Mouse (Mus musculus): ENCODE data around the gene Vps26b. TPM values are rescaled to one million over a fixed set of nuclear protein-coding genes. Genes with fewer than 3 reads are reported as not detected.

Gene Vps26b
- polyA plus RNA-seq (2015; fragmentation: Nextera tagmentation; extraction: Ambion mirVana), result 34.1 and 35.4 TPM in 2 replicates

DNA sequence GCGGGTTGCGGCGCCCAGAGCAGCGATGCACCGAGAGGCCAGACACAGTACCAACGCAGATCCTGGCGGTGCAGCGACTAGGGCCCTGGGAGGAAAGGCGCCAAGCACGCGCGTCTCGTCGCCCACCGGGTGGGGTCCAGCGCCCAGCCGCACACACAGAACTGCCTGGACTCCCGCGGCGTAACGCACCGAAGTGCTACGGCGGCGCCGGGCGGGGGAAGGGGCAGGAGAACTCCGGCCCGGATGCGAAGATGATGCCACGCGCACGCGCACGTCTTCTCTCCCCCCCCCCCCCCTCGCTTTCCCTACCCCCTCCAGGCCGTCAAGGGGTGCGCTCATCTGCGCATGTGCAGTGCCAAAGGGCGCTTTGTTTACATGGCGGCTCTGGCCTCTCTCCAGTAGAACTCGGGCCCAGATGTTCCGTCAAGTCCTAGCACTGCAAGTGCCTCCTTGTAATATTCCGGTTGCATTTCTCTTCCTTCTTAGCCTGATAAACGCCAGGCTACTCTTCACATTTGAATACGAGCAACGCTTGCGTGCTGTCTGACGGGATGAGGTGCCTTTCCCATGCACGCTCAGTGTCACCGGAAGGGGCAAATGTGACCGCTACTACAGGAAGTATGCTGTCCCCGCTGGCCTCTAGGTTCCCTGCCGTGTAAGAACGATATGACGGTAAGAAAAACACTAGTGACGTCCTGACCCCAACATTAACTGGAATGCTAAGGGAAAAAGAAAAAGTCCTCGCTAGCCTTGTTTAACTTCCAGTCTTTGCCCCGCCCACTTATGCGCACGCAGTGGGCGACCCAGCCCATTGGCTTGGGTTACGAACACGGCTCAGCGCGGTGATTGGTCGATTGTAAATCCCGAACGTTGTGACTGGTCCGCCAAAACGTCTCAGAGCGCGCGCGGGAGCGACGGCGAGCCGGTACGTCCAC, at the start of gene Vps26b, which contains the start of gene Ncapd3:
Vps26b (minus strand) TSS at position 238 of the 935 bp plus-strand sequence.
Ncapd3 (plus strand) TSS at position 348 of the 935 bp plus-strand sequence.
- peak within 1 kb of the TSS; percentile 80 for H3K4me2 ChIP-seq (replicated peaks; ENCODE audit: low read depth, low read length)
- H3K4me3 ChIP-seq (ENCODE audit: low read length), result peak within 1 kb of the TSS; percentile 70
- H3K27ac ChIP-seq (ENCODE audit: low read length), result peak within 1 kb of the TSS; percentile 86
- under 1% methylated on average over 69 of the region's 80 CpGs for WGBS
- peak; percentile 96 for ATAC-seq (ENCODE audit: low FRiP score, low TSS enrichment)
- no peaks in the 10 kb centered on the region for H3K27me3 ChIP-seq (ENCODE audit: insufficient read depth, low read length)
- peaks cover 34% of the 10 kb centered on the region for H3K4me1 ChIP-seq (ENCODE audit: insufficient read depth, low read length)
- no peaks in the 10 kb centered on the region for H3K9me3 ChIP-seq (ENCODE audit: low read length)
- H3K9ac ChIP-seq (replicated peaks; ENCODE audit: low read length), result peak within 1 kb of the TSS; percentile 87
- H3K36me3 ChIP-seq (ENCODE audit: insufficient read depth, low read length), result no peaks in the 10 kb centered on the region

DNA sequence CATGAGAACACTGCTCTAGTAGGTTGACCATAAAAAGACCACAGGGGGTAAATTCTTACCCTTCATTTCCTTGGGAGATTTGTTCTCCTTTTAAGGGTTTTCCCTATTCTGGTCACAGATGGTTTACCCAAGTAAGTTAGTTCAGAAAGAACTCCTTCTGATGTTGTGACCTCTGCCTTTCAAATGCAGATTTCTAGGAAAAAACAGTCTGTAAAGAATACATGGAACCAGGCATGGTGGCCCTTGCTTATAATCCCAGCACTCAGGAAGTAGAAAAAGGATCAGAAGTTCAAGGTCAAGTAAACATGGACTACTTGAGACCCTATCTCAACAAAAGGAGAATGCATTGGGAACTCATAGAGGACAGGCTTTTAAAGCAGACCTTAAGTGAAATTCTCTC, 45.9 kb upstream of the Vps26b start:
- peaks cover 47% of the 10 kb centered on the region for H3K36me3 ChIP-seq (ENCODE audit: insufficient read depth, low read length)
- H3K27ac ChIP-seq (ENCODE audit: low read length), result no peak overlapping the region
- no peak overlapping the region for H3K4me3 ChIP-seq (ENCODE audit: low read length)
- H3K9me3 ChIP-seq (ENCODE audit: low read length), result no peaks in the 10 kb centered on the region
- H3K9ac ChIP-seq (replicated peaks; ENCODE audit: low read length), result no peak overlapping the region
- ATAC-seq (ENCODE audit: low FRiP score, low TSS enrichment), result no peak
- no peaks in the 10 kb centered on the region for H3K27me3 ChIP-seq (ENCODE audit: insufficient read depth, low read length)
- no peak overlapping the region for H3K4me2 ChIP-seq (replicated peaks; ENCODE audit: low read depth, low read length)
- no peaks in the 10 kb centered on the region for H3K4me1 ChIP-seq (ENCODE audit: insufficient read depth, low read length)

DNA sequence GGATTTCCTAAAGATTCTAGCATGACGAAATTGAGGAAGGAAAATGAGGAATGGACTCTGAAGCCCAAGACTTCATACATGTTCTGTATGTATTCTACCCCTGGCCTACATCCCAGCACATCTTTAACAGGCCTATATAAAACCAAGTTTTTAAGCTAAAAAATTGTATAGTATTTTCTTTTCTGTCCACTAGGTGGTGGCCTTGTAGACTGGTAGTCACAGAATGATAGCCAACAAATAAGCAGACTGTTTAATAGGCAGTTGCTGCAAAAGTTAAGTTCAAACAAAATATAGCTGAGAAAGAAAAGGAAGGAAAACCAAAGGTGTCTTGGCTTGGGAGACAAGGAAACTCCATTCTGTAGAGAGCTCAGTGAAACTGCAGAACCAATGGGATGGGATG, 44.8 kb upstream of the Vps26b start:
- H3K4me1 ChIP-seq (ENCODE audit: insufficient read depth, low read length), result no peaks in the 10 kb centered on the region
- H3K36me3 ChIP-seq (ENCODE audit: insufficient read depth, low read length), result peaks cover 52% of the 10 kb centered on the region
- H3K9ac ChIP-seq (replicated peaks; ENCODE audit: low read length), result no peak overlapping the region
- H3K9me3 ChIP-seq (ENCODE audit: low read length), result no peaks in the 10 kb centered on the region
- H3K27me3 ChIP-seq (ENCODE audit: insufficient read depth, low read length), result no peaks in the 10 kb centered on the region
- WGBS, result 84% methylated on average over 1 of the region's 1 CpGs
- ATAC-seq (ENCODE audit: low FRiP score, low TSS enrichment), result no peak
- no peak overlapping the region for H3K4me3 ChIP-seq (ENCODE audit: low read length)
- no peak overlapping the region for H3K27ac ChIP-seq (ENCODE audit: low read length)
- no peak overlapping the region for H3K4me2 ChIP-seq (replicated peaks; ENCODE audit: low read depth, low read length)

DNA sequence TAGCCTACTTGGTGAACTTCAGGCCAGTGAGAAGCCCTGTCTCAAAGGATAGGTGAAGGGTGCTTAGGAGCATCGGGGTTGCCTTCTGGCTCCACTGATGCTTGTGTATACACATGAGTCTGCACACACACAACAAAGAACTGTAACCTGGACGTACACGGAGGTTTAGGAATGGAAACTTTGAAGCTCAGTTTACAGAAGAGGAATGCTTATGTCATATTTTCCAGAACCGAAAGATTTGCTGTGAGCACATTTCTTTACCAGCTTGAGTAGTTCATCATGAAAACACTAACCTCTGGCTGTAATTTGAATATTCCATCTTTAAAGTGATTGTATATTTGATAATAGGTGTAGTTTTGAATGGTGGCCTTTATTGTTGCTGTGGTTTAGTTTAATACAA, 41.0 kb upstream of the Vps26b start:
- Histone ChIP-seq H3K9me3 (ENCODE audit: low read length) (no peaks in the 10 kb centered on the region), H3K27me3 (ENCODE audit: insufficient read depth, low read length) (no peaks in the 10 kb centered on the region), H3K4me1 (ENCODE audit: insufficient read depth, low read length) (no peaks in the 10 kb centered on the region), H3K4me3 (ENCODE audit: low read length) (no peak overlapping the region), H3K27ac (ENCODE audit: low read length) (no peak overlapping the region), H3K36me3 (ENCODE audit: insufficient read depth, low read length) (peaks cover 61% of the 10 kb centered on the region), H3K4me2 (replicated peaks; ENCODE audit: low read depth, low read length) (no peak overlapping the region), H3K9ac (replicated peaks; ENCODE audit: low read length) (no peak overlapping the region)
- WGBS, result 89% methylated on average over 4 of the region's 4 CpGs
- no peak for ATAC-seq (ENCODE audit: low FRiP score, low TSS enrichment)

DNA sequence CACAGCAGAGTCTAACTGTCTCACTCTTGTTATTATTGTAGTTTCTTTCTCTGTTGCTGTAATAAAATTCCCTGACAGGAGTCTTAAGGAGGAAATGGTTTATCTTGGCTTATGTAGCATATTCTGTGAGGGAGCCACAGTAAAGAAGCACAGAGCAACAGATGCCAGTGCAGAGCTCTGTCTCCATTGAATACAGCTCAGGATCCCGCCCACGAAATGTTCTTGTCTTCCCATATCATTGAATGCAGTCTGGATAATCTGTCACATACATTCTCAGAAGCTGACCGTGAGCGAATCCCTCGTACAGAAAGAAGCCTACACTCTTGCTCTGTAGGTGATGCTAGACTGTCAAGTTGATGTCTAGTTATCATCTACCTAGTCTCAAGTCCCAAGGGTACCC, 28.5 kb upstream of the Vps26b start:
- Histone ChIP-seq H3K27ac (ENCODE audit: low read length) (no peak overlapping the region), H3K27me3 (ENCODE audit: insufficient read depth, low read length) (no peaks in the 10 kb centered on the region), H3K9ac (replicated peaks; ENCODE audit: low read length) (no peak overlapping the region), H3K36me3 (ENCODE audit: insufficient read depth, low read length) (peaks cover 77% of the 10 kb centered on the region), H3K4me1 (ENCODE audit: insufficient read depth, low read length) (no peaks in the 10 kb centered on the region), H3K4me3 (ENCODE audit: low read length) (no peak overlapping the region), H3K9me3 (ENCODE audit: low read length) (no peaks in the 10 kb centered on the region), H3K4me2 (replicated peaks; ENCODE audit: low read depth, low read length) (no peak overlapping the region)
- WGBS, result 88% methylated on average over 5 of the region's 5 CpGs
- ATAC-seq (ENCODE audit: low FRiP score, low TSS enrichment), result no peak

DNA sequence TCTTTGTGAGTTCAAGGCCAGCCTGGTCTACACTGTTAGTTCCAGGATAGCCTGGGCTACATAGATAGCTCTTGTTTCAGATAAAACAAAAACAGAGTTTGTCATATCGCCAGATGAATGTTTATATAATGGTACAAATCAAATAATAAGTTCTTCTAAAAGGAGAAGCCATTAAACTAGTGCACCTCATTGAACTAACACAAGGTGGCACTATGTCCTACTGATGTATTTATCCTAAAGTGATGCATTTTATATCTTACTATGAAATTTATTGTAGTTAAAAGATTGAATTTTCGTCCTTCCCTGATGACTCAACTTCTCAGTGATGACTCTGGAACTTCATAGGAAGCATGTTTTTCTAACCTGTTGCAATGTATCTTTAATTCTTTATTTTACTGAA, 19.6 kb upstream of the Vps26b start:
- Histone ChIP-seq H3K27ac (ENCODE audit: low read length) (no peak overlapping the region), H3K9ac (replicated peaks; ENCODE audit: low read length) (no peak overlapping the region), H3K27me3 (ENCODE audit: insufficient read depth, low read length) (no peaks in the 10 kb centered on the region), H3K36me3 (ENCODE audit: insufficient read depth, low read length) (peaks cover 59% of the 10 kb centered on the region), H3K9me3 (ENCODE audit: low read length) (no peaks in the 10 kb centered on the region), H3K4me1 (ENCODE audit: insufficient read depth, low read length) (no peaks in the 10 kb centered on the region), H3K4me3 (ENCODE audit: low read length) (no peak overlapping the region), H3K4me2 (replicated peaks; ENCODE audit: low read depth, low read length) (no peak overlapping the region)
- WGBS, result 81% methylated on average over 2 of the region's 2 CpGs
- ATAC-seq (ENCODE audit: low FRiP score, low TSS enrichment), result no peak

DNA sequence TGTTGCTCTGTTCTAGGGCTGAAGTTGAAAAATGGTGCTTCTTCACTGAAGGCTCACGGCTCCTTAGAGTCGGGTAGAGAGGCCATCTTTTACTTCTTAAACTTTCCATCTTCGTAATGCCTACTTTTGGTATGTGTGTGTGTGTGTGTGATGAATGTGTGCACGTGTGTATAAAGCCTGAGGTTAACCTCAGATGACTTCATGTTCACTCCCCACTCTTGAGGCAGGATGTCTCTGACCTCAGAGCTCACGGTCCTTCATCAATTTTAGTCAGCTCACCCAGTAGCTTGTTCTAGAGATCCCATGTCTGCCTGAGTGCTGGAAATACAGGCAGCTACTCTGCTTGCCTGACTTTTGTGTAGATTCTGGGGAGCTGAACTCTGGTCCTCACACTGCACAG, 14.0 kb upstream of the Vps26b start:
- H3K4me2 ChIP-seq (replicated peaks; ENCODE audit: low read depth, low read length), result no peak overlapping the region
- no peaks in the 10 kb centered on the region for H3K27me3 ChIP-seq (ENCODE audit: insufficient read depth, low read length)
- H3K27ac ChIP-seq (ENCODE audit: low read length), result no peak overlapping the region
- no peaks in the 10 kb centered on the region for H3K4me1 ChIP-seq (ENCODE audit: insufficient read depth, low read length)
- no peaks in the 10 kb centered on the region for H3K9me3 ChIP-seq (ENCODE audit: low read length)
- 83% methylated on average over 5 of the region's 5 CpGs for WGBS
- H3K9ac ChIP-seq (replicated peaks; ENCODE audit: low read length), result no peak overlapping the region
- H3K4me3 ChIP-seq (ENCODE audit: low read length), result no peak overlapping the region
- peaks cover 71% of the 10 kb centered on the region for H3K36me3 ChIP-seq (ENCODE audit: insufficient read depth, low read length)
- ATAC-seq (ENCODE audit: low FRiP score, low TSS enrichment), result no peak

DNA sequence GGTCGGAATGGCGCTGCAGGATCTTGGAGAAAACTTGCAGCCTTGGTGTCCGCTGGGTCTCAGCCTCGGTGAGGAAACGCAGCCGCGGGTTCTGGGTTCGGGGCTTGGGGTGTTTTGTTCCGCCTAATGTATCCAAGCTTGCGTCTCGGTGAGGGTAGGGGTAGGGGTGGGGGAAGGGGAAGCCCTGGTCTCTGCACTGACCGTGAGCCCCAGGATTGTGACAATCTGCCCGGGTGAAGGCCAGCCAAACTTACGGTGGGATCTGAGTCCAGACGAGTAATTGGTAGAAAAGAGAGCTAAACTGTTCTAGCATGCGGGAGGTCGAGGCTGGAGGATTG, 867 bp upstream of the Vps26b start:
- H3K36me3 ChIP-seq (ENCODE audit: insufficient read depth, low read length), result no peaks in the 10 kb centered on the region
- H3K4me3 ChIP-seq (ENCODE audit: low read length), result peak overlapping the region; percentile 70
- peak; percentile 43 for ATAC-seq (ENCODE audit: low FRiP score, low TSS enrichment)
- peaks cover 34% of the 10 kb centered on the region for H3K4me1 ChIP-seq (ENCODE audit: insufficient read depth, low read length)
- under 1% methylated on average over 17 of the region's 17 CpGs for WGBS
- no peaks in the 10 kb centered on the region for H3K27me3 ChIP-seq (ENCODE audit: insufficient read depth, low read length)
- H3K4me2 ChIP-seq (replicated peaks; ENCODE audit: low read depth, low read length), result peak overlapping the region; percentile 73
- no peaks in the 10 kb centered on the region for H3K9me3 ChIP-seq (ENCODE audit: low read length)
- peak overlapping the region; percentile 87 for H3K9ac ChIP-seq (replicated peaks; ENCODE audit: low read length)
- H3K27ac ChIP-seq (ENCODE audit: low read length), result no peak overlapping the region; the same call in 1 of the 2 replicates

DNA sequence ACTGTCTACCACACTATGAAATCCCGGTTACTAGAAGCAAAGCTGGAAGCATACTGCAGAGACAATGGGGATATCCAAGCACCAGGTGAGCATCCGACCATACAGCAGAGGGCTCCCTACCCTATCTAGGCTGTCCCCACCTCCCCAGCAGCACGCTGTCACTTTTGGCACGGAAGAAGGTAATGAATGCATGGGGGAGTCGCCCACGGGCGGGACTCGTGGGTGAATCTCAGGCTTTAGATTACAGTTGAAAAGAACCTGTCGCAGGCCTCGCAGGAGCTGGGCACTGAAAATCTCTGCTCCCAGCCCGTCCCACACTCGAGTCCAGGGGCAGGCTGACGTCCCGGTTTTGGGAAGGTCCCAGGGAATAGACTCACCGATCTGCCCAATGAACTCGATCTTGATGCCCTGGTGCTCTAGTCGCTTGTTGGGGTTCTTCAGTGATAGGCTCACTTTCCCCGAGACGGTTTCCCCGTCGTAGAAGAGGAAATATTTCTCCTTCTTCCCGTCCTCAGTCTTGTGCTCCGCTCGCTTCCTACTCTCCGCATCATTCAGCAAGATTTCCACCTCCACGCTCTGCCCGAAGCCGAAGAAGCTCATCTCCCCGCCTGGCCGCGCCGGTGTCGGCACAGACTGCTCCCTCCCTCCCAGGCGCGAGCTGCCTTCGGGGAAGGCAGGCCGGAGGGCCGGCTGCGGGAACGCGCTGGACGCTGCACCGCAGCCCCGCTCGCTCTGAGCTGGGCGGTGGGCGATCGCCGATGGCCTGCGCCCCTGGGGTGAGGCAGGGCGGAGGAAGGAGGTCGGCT, 640 bp downstream of the Vps26b start:
- peak; percentile 47; the same call in 1 of the 2 replicates for ATAC-seq (ENCODE audit: low FRiP score, low TSS enrichment)
- no peaks in the 10 kb centered on the region for H3K9me3 ChIP-seq (ENCODE audit: low read length)
- WGBS, result under 1% methylated on average over 50 of the region's 52 CpGs

More for the DNA sequence above, 640 bp downstream of the Vps26b start:
- Histone ChIP-seq H3K4me2 (replicated peaks; ENCODE audit: low read depth, low read length) (peak overlapping the region; percentile 80), H3K27ac (ENCODE audit: low read length) (peak overlapping the region; percentile 86), H3K27me3 (ENCODE audit: insufficient read depth, low read length) (no peaks in the 10 kb centered on the region), H3K9ac (replicated peaks; ENCODE audit: low read length) (peak overlapping the region; percentile 87), H3K4me1 (ENCODE audit: insufficient read depth, low read length) (peaks cover 34% of the 10 kb centered on the region), H3K36me3 (ENCODE audit: insufficient read depth, low read length) (no peaks in the 10 kb centered on the region), H3K4me3 (ENCODE audit: low read length) (peak overlapping the region; percentile 70)

Measured in kidney, embryonic 16.5 days (tissue).